Mouse (Mus musculus): Measurements from ENCODE around the gene Aldh3a1. TPM values are rescaled to one million over a fixed set of nuclear protein-coding genes. Genes with fewer than 3 reads are reported as not detected.

Aldh3a1 gene
- not detected in 2 replicates for polyA plus RNA-seq (2012)

GRCm38 (mm10) chr11:61207487-61208246 lies at the start of gene Aldh3a1:
Aldh3a1 (plus strand) TSS chr11:61207537.

DNA sequence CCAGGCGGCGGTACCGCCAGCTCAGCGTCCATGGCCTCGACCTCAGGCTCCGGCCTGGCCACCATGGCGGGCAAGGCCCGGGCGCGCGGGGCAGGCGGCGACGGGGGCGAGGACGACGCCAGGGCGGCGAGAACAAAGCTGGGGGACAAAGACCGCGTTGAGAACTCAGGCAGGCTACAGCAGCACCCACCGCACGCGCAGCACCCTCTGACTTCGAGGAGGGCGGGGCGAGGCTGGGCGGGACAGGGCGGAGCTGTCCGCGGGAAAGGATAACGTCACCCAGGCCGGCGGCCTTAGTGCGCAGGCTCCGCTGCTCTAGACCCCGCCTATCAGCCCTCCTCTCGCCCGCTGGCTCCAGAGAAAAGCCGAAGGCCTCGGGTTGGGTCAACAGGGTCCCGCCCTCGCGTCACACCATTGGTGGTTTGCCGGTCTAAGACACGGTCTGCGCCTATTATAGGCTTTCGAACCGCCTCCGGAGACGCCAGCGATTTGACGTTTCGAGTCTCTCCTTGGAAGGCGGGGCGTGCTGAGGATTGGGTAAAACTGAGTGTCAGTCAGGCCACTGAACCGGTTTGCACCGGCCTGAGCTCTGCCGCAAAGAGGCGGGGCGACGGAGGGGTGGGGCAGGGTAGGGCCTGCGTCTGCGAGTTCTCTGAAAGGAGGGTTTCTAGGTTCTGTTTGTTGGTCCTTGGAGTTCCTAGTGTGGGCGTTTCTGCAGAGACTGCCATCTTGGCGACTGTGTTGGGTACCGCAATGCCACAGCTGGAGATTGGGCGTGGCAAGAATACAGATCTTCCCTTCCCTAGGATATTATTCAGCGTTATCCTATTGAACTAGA lies 32.3 kb upstream of the Aldh3a1 start, which contains the start of gene Usp22:
Usp22 (minus strand) TSS at position 235 of the 838 bp plus-strand sequence.

DNA sequence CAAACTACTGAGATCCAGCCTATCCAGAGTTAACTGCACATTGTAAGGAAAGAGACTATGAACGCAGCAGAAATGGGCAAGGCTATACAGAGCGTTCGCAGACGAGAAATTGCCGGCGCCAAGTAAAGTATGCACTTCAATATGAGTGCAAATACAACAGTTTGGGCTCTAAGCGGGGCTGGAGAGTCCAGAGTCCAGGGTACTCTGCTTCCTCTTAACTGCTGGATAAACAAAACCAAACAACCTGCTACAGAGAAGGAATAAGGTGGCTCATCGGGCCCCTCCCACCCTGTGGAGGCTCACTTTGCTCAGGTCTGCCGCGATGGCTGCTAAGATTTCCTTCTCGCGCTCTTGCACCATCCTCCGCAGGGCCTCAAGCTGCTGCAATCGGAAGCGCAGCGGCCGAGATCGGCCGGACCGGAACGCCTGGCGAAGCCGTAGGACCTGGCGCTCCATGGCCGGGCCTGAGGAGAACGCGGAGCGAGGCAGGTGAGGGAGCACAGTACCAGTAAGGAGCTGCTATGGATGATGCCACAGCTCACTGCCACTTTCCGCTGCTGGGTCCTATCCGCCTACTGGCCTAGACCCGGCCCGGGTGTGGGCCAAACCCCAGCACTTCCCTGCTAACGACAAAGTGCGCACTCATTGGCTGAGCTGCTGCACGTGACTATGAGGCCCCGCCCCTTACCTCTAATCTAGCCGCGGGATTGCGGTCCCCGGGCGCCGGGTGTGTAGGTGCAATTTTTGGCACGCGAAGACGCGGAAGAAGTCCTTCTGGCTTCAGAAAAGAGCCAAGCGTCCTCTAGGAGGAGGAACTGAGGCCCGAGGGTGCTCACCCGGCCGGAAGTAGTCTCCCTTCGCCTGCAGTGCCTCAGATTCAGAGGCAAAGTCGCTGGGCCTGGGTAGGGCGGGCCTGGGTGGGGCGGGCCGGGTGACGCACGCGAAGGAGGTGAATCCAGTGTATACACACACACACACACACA lies 59.5 kb downstream of the Aldh3a1 start, which contains the start of gene Aldh3a2:
Aldh3a2 (minus strand) TSS at position 914 of the 983 bp plus-strand sequence.

Other genes starting within 250 kb of the Aldh3a1 start
- 0.05 TPM in 1 of 2 replicates, not detected in the other for gene Kcnj12, start 185.0 kb upstream of the Aldh3a1 start, polyA plus RNA-seq (2012)
- gene Tnfrsf13b, start 80.8 kb upstream of the Aldh3a1 start, polyA plus RNA-seq (2012): 121 and 133 TPM in 2 replicates
- gene Usp22, start 32.5 kb upstream of the Aldh3a1 start, polyA plus RNA-seq (2012): 45.7 and 60.4 TPM in 2 replicates
- 4.4 and 5.0 TPM in 2 replicates for gene Aldh3a2, start 59.9 kb downstream of the Aldh3a1 start, polyA plus RNA-seq (2012)
- not detected in 2 replicates for gene Slc47a2, start 135.3 kb downstream of the Aldh3a1 start, polyA plus RNA-seq (2012)
- gene Slc47a1, start 170.8 kb downstream of the Aldh3a1 start, polyA plus RNA-seq (2012): not detected in 2 replicates
- gene Rnf112, start 246.6 kb downstream of the Aldh3a1 start, polyA plus RNA-seq (2012): not detected in 2 replicates